Mouse (Mus musculus) liver, postnatal 0 days (tissue): Measurements from ENCODE around the gene Aff3.

ENCODE experiments used
- CTCF ChIP-seq: sonication (generic); IDR thresholded peaks from 2 replicates; pipeline ENCODE4 v1.5.1; 2016; ENCODE audit warnings: antibody characterized with exemption, low read depth
- EP300 ChIP-seq: IDR thresholded peaks from 2 replicates; pipeline ENCODE4 v1.6.1; 2016; ENCODE audit warnings: antibody characterized with exemption, low read depth, mild to moderate bottlenecking

GRCm38 (mm10) chr1:38390235-38390885, 274.4 kb downstream of the Aff3 start:
- TF ChIP-seq CTCF (no peak), EP300 (no peak)
